Mouse (Mus musculus): ENCODE data around the gene Rabep1. TPM values are rescaled to one million over a fixed set of nuclear protein-coding genes. Genes with fewer than 3 reads are reported as not detected.

Gene Rabep1
- polyA plus RNA-seq, 1 experiment from 2014 or later, result 42.7 TPM

GRCm38 (mm10) chr11:70821728-70822591, 22.6 kb upstream of the Rabep1 start:
- no peak overlapping the region for H3K9ac ChIP-seq (ENCODE audit: low read length)
- no peak overlapping the region for H3K27ac ChIP-seq (ENCODE audit: low read depth, low read length)
- 68% methylated on average over 17 of the region's 17 CpGs for WGBS
- H3K4me3 ChIP-seq (ENCODE audit: low read depth, low read length), result no peak overlapping the region
- no peak for DNase-seq (ENCODE audit: low spot score)
- no peaks in the 10 kb centered on the region for H3K9me3 ChIP-seq (ENCODE audit: control insufficient read depth, low read length)
- H3K36me3 ChIP-seq (ENCODE audit: control insufficient read depth, insufficient read depth, low read length), result no peaks in the 10 kb centered on the region
- no peaks in the 10 kb centered on the region for H3K4me1 ChIP-seq (replicated peaks; ENCODE audit: control insufficient read depth, insufficient read depth, low read length)
- no peaks in the 10 kb centered on the region for H3K27me3 ChIP-seq (ENCODE audit: control insufficient read depth, insufficient read depth, low read length)
- no peak overlapping the region for H3K4me2 ChIP-seq (ENCODE audit: low read depth, low read length, severe bottlenecking)
- ATAC-seq (replicated peaks; ENCODE audit: low FRiP score), result no peak

DNA sequence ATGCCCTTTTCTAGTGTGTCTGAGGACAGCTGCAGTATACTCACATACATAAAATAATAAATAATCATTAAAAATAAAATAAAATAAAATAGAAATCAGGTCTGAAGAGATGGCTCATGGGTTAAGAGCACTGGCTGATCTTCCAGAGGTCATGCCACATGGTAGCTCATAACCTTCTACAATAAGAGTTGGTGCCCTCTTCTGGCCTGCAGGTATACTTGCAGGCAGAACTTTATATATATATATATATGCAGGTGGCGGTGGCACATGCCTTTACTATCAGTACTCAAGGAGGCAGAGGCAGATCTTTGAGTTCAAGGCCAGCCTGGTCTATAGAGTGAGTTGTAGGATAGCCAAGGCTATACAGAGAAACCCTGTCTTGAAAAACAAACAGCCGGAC, 18.4 kb upstream of the Rabep1 start:
- ATAC-seq (replicated peaks; ENCODE audit: low FRiP score), result no peak
- WGBS, result 84% methylated on average over 2 of the region's 2 CpGs

DNA sequence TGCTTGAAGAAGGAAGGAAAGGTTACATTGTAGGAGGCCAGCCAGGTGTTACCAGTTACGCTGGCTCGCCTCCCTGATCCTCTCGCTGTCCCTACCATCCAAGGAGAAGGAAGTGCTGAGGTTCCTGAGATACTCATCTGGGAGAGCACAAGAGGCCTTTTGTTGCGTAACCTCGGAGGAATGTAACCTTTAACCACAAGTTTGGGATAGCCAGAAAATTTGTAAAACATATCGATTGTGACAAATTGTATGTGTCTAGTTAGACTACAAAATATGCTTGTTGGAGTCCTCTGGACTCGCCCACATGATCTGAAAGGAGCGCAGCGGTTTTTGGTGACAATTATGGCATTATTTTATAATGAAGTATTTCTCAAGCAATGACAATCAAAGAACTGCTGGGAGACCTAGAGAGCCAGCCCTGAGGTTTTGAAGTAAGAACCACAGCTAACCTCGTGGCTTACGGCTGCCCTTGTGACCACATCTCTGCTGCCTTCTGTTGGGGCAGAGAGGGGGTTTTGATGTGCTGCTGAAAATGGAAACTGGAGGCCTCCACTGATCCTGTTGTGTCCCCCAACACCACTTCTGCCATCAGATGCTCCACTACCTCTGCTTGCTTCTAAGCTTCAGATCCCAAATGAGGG, 15.5 kb upstream of the Rabep1 start:
- ATAC-seq (replicated peaks; ENCODE audit: low FRiP score) (no peak), DNase-seq (ENCODE audit: low spot score) (no peak)
- Histone ChIP-seq H3K4me2 (ENCODE audit: low read depth, low read length, severe bottlenecking) (no peak overlapping the region), H3K27me3 (ENCODE audit: control insufficient read depth, insufficient read depth, low read length) (no peaks in the 10 kb centered on the region), H3K36me3 (ENCODE audit: control insufficient read depth, insufficient read depth, low read length) (no peaks in the 10 kb centered on the region), H3K4me1 (replicated peaks; ENCODE audit: control insufficient read depth, insufficient read depth, low read length) (no peaks in the 10 kb centered on the region; the same call in 1 of the 2 replicates), H3K9ac (ENCODE audit: low read length) (no peak overlapping the region), H3K4me3 (ENCODE audit: low read depth, low read length) (no peak overlapping the region), H3K9me3 (ENCODE audit: control insufficient read depth, low read length) (peaks cover 3% of the 10 kb centered on the region; the same call in 1 of the 2 replicates), H3K27ac (ENCODE audit: low read depth, low read length) (no peak overlapping the region)
- 84% methylated on average over 11 of the region's 11 CpGs for WGBS

More for the DNA sequence above, 18.4 kb upstream of the Rabep1 start:
- Histone ChIP-seq H3K27ac (ENCODE audit: low read depth, low read length) (no peak overlapping the region), H3K27me3 (ENCODE audit: control insufficient read depth, insufficient read depth, low read length) (no peaks in the 10 kb centered on the region), H3K9ac (ENCODE audit: low read length) (no peak overlapping the region), H3K4me2 (ENCODE audit: low read depth, low read length, severe bottlenecking) (no peak overlapping the region), H3K4me1 (replicated peaks; ENCODE audit: control insufficient read depth, insufficient read depth, low read length) (no peaks in the 10 kb centered on the region; the same call in 1 of the 2 replicates), H3K4me3 (ENCODE audit: low read depth, low read length) (no peak overlapping the region), H3K36me3 (ENCODE audit: control insufficient read depth, insufficient read depth, low read length) (no peaks in the 10 kb centered on the region), H3K9me3 (ENCODE audit: control insufficient read depth, low read length) (no peaks in the 10 kb centered on the region)
- DNase-seq (ENCODE audit: low spot score), result no peak

DNA sequence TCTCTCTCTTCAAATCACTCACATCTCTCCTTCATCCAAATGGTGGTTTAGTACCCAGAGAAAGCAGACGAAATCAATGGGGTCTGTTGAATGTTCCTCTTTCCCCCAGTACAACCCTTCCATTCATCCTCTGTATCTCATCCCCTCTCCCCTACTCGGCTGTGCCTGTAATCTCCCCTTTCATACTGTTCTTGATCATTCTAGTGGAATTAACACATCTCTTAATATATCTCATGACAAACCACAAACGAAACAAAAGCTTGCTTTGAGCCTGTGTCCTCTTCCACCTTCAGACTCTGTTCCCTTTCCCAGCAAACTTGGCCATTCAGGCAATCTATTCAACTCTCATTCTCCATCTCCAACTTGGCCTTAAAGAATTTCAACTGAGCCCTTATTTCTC, 13.4 kb upstream of the Rabep1 start:
- 19% methylated on average over 3 of the region's 3 CpGs for WGBS
- peaks cover 3% of the 10 kb centered on the region; the same call in 1 of the 2 replicates for H3K9me3 ChIP-seq (ENCODE audit: control insufficient read depth, low read length)
- DNase-seq (ENCODE audit: low spot score), result no peak

DNA sequence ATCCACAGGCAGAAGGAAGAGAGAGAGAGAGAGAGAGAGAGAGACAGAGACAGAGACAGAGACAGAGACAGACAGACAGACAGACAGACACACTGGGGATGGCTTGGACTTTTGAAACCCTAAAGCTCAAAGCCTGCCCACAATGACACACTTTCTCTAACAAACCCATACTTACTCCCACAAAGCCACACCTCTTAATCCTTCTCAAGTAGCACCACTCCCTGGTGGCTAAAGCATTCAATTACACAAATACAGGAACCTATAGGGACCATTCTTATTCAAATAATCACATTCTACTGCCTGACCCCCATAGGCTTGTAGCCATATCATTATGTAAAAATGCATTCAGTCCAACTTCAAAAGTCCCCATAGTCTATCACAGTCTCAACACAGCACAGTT, 11.2 kb upstream of the Rabep1 start:
- Histone ChIP-seq H3K36me3 (ENCODE audit: control insufficient read depth, insufficient read depth, low read length) (no peaks in the 10 kb centered on the region), H3K4me1 (replicated peaks; ENCODE audit: control insufficient read depth, insufficient read depth, low read length) (no peaks in the 10 kb centered on the region; the same call in 1 of the 2 replicates), H3K27me3 (ENCODE audit: control insufficient read depth, insufficient read depth, low read length) (no peaks in the 10 kb centered on the region), H3K4me3 (ENCODE audit: low read depth, low read length) (no peak overlapping the region), H3K4me2 (ENCODE audit: low read depth, low read length, severe bottlenecking) (no peak overlapping the region), H3K9ac (ENCODE audit: low read length) (no peak overlapping the region), H3K9me3 (ENCODE audit: control insufficient read depth, low read length) (peaks cover 3% of the 10 kb centered on the region; the same call in 1 of the 2 replicates), H3K27ac (ENCODE audit: low read depth, low read length) (no peak overlapping the region)
- no peak for DNase-seq (ENCODE audit: low spot score)
- no peak for ATAC-seq (replicated peaks; ENCODE audit: low FRiP score)

More for the DNA sequence above, 13.4 kb upstream of the Rabep1 start:
- Histone ChIP-seq H3K4me3 (ENCODE audit: low read depth, low read length) (no peak overlapping the region), H3K4me1 (replicated peaks; ENCODE audit: control insufficient read depth, insufficient read depth, low read length) (no peaks in the 10 kb centered on the region; the same call in 1 of the 2 replicates), H3K27me3 (ENCODE audit: control insufficient read depth, insufficient read depth, low read length) (no peaks in the 10 kb centered on the region), H3K36me3 (ENCODE audit: control insufficient read depth, insufficient read depth, low read length) (no peaks in the 10 kb centered on the region), H3K9ac (ENCODE audit: low read length) (no peak overlapping the region), H3K4me2 (ENCODE audit: low read depth, low read length, severe bottlenecking) (no peak overlapping the region), H3K27ac (ENCODE audit: low read depth, low read length) (no peak overlapping the region)
- ATAC-seq (replicated peaks; ENCODE audit: low FRiP score), result no peak

DNA sequence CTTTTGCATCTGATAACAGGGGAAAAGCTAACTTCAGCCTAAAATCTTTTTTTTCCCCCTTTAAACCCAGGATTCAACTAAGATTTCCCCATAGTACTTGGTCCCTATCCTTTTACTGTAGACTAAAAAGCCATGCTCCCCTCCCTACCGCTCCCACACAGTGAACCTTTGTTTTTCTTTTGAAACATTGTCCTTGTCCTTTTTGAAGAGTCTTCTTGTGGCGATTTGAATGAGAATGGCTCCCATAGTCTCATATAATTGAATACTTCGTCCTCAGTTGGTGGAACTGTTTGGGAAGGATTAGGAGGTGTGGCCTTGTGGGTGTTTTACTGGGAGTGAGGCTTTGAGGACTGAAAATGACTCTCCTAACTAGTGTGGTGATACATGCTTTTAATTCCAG, 10.7 kb upstream of the Rabep1 start:
- WGBS, result 60% methylated on average over 3 of the region's 3 CpGs
- H3K27ac ChIP-seq (ENCODE audit: low read depth, low read length), result no peak overlapping the region
- H3K27me3 ChIP-seq (ENCODE audit: control insufficient read depth, insufficient read depth, low read length), result no peaks in the 10 kb centered on the region
- no peak overlapping the region for H3K4me3 ChIP-seq (ENCODE audit: low read depth, low read length)
- H3K4me1 ChIP-seq (replicated peaks; ENCODE audit: control insufficient read depth, insufficient read depth, low read length), result no peaks in the 10 kb centered on the region; the same call in 1 of the 2 replicates
- peaks cover 3% of the 10 kb centered on the region; the same call in 1 of the 2 replicates for H3K9me3 ChIP-seq (ENCODE audit: control insufficient read depth, low read length)
- no peak for ATAC-seq (replicated peaks; ENCODE audit: low FRiP score)
- DNase-seq (ENCODE audit: low spot score), result no peak
- H3K4me2 ChIP-seq (ENCODE audit: low read depth, low read length, severe bottlenecking), result no peak overlapping the region
- H3K9ac ChIP-seq (ENCODE audit: low read length), result no peak overlapping the region
- H3K36me3 ChIP-seq (ENCODE audit: control insufficient read depth, insufficient read depth, low read length), result no peaks in the 10 kb centered on the region

- DNase-seq (ENCODE audit: low spot score) (no peak), ATAC-seq (replicated peaks; ENCODE audit: low FRiP score) (no peak)
- Histone ChIP-seq H3K36me3 (ENCODE audit: control insufficient read depth, insufficient read depth, low read length) (no peaks in the 10 kb centered on the region), H3K4me2 (ENCODE audit: low read depth, low read length, severe bottlenecking) (no peak overlapping the region), H3K9ac (ENCODE audit: low read length) (no peak overlapping the region), H3K4me1 (replicated peaks; ENCODE audit: control insufficient read depth, insufficient read depth, low read length) (no peaks in the 10 kb centered on the region; the same call in 1 of the 2 replicates), H3K4me3 (ENCODE audit: low read depth, low read length) (no peak overlapping the region), H3K9me3 (ENCODE audit: control insufficient read depth, low read length) (peaks cover 3% of the 10 kb centered on the region; the same call in 1 of the 2 replicates), H3K27ac (ENCODE audit: low read depth, low read length) (no peak overlapping the region), H3K27me3 (ENCODE audit: control insufficient read depth, insufficient read depth, low read length) (no peaks in the 10 kb centered on the region)
- 66% methylated on average over 6 of the region's 6 CpGs for WGBS
Measured at GRCm38 (mm10) chr11:70835381-70835831, 9.2 kb upstream of the Rabep1 start.

- 90% methylated on average over 3 of the region's 3 CpGs for WGBS
- ATAC-seq (replicated peaks; ENCODE audit: low FRiP score), result no peak
Measured at GRCm38 (mm10) chr11:70837031-70837430, 7.5 kb upstream of the Rabep1 start.

More at GRCm38 (mm10) chr11:70837031-70837430, 7.5 kb upstream of the Rabep1 start:
- no peaks in the 10 kb centered on the region for H3K27me3 ChIP-seq (ENCODE audit: control insufficient read depth, insufficient read depth, low read length)
- H3K9ac ChIP-seq (ENCODE audit: low read length), result no peak overlapping the region
- no peak overlapping the region for H3K27ac ChIP-seq (ENCODE audit: low read depth, low read length)
- no peak overlapping the region for H3K4me2 ChIP-seq (ENCODE audit: low read depth, low read length, severe bottlenecking)
- H3K9me3 ChIP-seq (ENCODE audit: control insufficient read depth, low read length), result peaks cover 3% of the 10 kb centered on the region; the same call in 1 of the 2 replicates
- H3K4me1 ChIP-seq (replicated peaks; ENCODE audit: control insufficient read depth, insufficient read depth, low read length), result no peaks in the 10 kb centered on the region
- no peak for DNase-seq (ENCODE audit: low spot score)
- no peaks in the 10 kb centered on the region for H3K36me3 ChIP-seq (ENCODE audit: control insufficient read depth, insufficient read depth, low read length)
- no peak overlapping the region for H3K4me3 ChIP-seq (ENCODE audit: low read depth, low read length)

All from forebrain, embryonic 11.5 days (tissue).